Mouse (Mus musculus) heart, postnatal 0 days (tissue): ENCODE measurements at regions not wholly inside any gene's neighbourhood (a gene's known extent, or its start where the extent isn't known, plus 50 kb on each side); places are given as distances from the start of the nearest gene placed in this dataset.

Experiments used
- CTCF ChIP-seq: IDR thresholded peaks from 2 replicates; pipeline ENCODE4 v1.5.1; 2016; ENCODE audit warnings: antibody characterized with exemption, control low read depth, low read depth
- EP300 ChIP-seq: IDR thresholded peaks from 2 replicates; pipeline ENCODE4 v1.6.1; 2016; ENCODE audit warnings: antibody characterized with exemption, low read depth

- TF ChIP-seq CTCF: no peak
- no peak for TF ChIP-seq EP300
These were observed 113.8 kb downstream of the Rchy1 start for GRCm38 (mm10) chr5:91849114-91849513.
